Comparison of ENCODE assay signal across 18 mouse cellular contexts in genomic region chr10:86218984-86219383, GRCm38 (mm10).
"Had no signal": no experiment of that assay in that cellular context is flagged by ENCODE, and none has a peak within 500 bp of the region (broad histone marks: within the 10 kb centered on the region; RNA-seq: fewer than 3 reads in every experiment).

No protein-coding gene starts in this region.

- H3K9ac ChIP-seq: lung, embryonic 14.5 days; midbrain, embryonic 12.5 days; neural tube, embryonic 13.5 days; neural tube, embryonic 15.5 days; stomach, embryonic 15.5 days had no signal

- H3K27me3 ChIP-seq: midbrain, embryonic 12.5 days; neural tube, embryonic 13.5 days; neural tube, embryonic 15.5 days; stomach, embryonic 15.5 days had no signal

- H3K36me3 ChIP-seq: midbrain, embryonic 10.5 days; midbrain, embryonic 12.5 days; neural tube, embryonic 13.5 days; neural tube, embryonic 15.5 days; stomach, embryonic 15.5 days had no signal

- H3K4me1 ChIP-seq: midbrain, embryonic 10.5 days; midbrain, embryonic 12.5 days; neural tube, embryonic 13.5 days; neural tube, embryonic 15.5 days; stomach, embryonic 15.5 days had no signal

- H3K4me3 ChIP-seq: midbrain, embryonic 10.5 days; midbrain, embryonic 12.5 days; myocyte; neural tube, embryonic 13.5 days; neural tube, embryonic 15.5 days; stomach, embryonic 15.5 days had no signal

- DNase-seq: lung, adult 18-20 months; lung, embryonic 14.5 days; lung, postnatal 10 days; lung, postnatal 4 days; midbrain, embryonic 14.5 days; retina, postnatal 1 day; right cerebral cortex, adult 18-20 months; right cerebral cortex, postnatal 14 days; thymus, adult 2 months; thymus, postnatal 25 days; thymus, postnatal 4 days had no signal

- H3K27ac ChIP-seq: midbrain, embryonic 10.5 days; midbrain, embryonic 12.5 days; neural tube, embryonic 13.5 days; neural tube, embryonic 15.5 days; stomach, embryonic 15.5 days; stomach, postnatal 0 days had no signal
